Mouse (Mus musculus): ENCODE measurements at regions not wholly inside any gene's neighbourhood (a gene's known extent, or its start where the extent isn't known, plus 50 kb on each side); places are given as distances from the start of the nearest gene placed in this dataset.

- TF ChIP-seq CTCF (IDR thresholded peaks at IDR 0.05; ENCODE audit: low read depth, low read length) (no peak), GATA1 (IDR thresholded peaks at IDR 0.05; ENCODE audit: borderline replicate concordance, low read length) (no peak)
Observed at GRCm38 (mm10) chr8:26304566-26304965, 185.2 kb downstream of the Gm45692 start.
